Mouse (Mus musculus) frontal cortex, adult (tissue): ENCODE data around the gene Olfr1510.
"Not testable (repeated sequence)": the region's sequence is repeated elsewhere in the genome, so short reads cannot be mapped to it uniquely, and the experiment has no call there.

Experiments
- ATAC-seq: cut with Nextera tagmentation; 2 replicates; pipeline ENCODE4 v1.9.2; 2017; ENCODE audit warnings: mild to moderate bottlenecking, moderate library complexity, mixed read lengths; ENCODE audit not compliant: low TSS enrichment

Gene Olfr1510

GRCm38 (mm10) chr14:52414273-52414672 lies at the start of gene Olfr1510:
TSS of gene Olfr1510 (minus strand) at chr14:52414373.
- no peak for ATAC-seq

GRCm38 (mm10) chr14:52461928-52462327 lies 47.8 kb upstream of the Olfr1510 start:
- no peak for ATAC-seq

GRCm38 (mm10) chr14:52451138-52451537 lies 37.0 kb upstream of the Olfr1510 start:
- ATAC-seq = no peak

- ATAC-seq = no peak
These were observed 28.5 kb upstream of the Olfr1510 start, which contains the start of gene Olfr1509 for GRCm38 (mm10) chr14:52442690-52443089. TSS of gene Olfr1509 (plus strand) at chr14:52442990.

GRCm38 (mm10) chr14:52427686-52428085 lies 13.5 kb upstream of the Olfr1510 start:
- ATAC-seq = no peak

DNA sequence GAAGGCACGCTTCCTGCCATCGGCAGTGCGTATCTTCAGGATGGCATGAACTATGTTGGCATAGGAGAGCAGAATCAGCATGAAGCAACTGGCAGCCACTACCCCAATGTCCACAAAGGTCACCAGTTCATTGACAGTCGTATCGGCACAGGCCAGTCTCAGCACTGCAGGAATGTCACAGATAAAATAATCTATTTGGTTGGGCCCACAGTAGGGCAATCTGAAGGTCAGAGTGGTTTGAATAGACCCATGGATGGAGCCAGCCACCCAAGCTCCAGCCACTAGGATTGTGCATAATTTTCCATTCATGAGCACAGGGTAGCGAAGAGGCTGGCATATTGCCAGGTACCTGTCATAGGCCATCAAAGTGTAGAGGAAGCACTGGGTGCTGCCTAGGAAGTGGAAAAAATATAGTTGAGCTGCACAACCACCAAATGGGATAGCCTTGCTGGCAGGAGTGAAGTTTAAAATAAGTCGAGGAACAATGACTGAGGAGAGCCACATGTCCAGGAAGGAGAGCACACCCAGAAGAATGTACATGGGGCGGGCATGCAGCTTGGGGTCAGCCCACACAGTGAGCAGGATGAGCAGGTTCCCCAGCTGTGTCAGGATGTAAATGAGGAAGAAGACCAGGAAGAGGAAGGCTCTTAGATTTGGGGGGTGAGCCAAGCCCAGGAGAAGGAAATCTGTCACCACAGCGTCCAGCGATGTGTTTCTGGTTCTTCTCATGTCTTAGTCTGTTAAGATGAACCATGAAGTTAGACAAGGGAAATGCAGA lies 3.8 kb downstream of the Olfr1510 start:
- not testable (repeated sequence) for ATAC-seq

DNA sequence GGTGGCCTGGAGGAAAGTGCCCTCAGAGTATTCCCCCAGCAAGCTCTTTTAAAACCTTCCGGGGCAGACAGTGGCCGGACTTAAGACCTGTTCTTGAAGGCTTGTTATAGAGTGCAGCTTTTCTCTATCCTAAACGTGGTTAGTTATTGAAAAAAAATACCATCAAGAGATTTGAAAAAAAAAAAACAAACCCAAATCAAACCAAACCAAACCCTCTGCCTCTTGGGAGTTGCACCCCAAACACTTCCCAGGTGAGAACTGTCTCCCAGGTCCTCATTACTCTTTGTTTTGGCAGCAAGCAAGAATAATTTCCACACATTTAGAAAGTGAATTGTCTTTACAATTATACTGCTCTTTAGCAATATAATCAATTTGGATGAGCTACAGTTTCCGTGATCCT lies 16.9 kb downstream of the Olfr1510 start, which contains the start of gene Olfr1511:
Gene Olfr1511, minus strand, starts transcription at position 101 of the 400 bp plus-strand sequence.
- no peak for ATAC-seq

DNA sequence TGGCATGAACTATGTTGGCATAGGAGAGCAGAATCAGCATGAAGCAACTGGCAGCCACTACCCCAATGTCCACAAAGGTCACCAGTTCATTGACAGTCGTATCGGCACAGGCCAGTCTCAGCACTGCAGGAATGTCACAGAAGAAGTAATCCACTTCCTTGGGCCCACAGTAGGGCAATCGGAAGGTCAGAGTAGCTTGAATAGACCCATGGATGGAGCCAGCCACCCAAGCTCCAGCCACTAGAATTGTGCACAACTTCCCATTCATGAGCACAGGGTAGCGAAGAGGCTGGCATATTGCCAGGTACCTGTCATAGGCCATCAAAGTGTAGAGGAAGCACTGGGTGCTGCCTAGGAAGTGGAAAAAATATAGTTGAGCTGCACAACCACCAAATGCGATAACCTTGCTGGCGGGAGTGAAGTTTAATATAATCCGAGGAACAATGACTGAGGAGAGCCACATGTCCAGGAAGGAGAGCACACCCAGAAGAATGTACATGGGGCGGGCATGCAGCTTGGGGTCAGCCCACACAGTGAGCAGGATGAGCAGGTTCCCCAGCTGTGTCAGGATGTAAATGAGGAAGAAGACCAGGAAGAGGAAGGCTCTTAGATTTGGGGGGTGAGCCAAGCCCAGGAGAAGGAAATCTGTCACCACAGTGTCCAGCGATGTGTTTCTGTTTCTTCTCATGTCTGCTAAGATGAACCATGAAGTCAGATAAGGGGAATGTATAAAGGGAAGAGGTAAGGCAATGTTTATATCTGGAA lies 23.9 kb downstream of the Olfr1510 start:
- not testable (repeated sequence) for ATAC-seq

- ATAC-seq = no peak
These were observed 35.1 kb downstream of the Olfr1510 start, which contains the start of gene Olfr1512 for GRCm38 (mm10) chr14:52379068-52379467. TSS of gene Olfr1512 (minus strand) at chr14:52379168.

GRCm38 (mm10) chr14:52368741-52369140 lies 45.4 kb downstream of the Olfr1510 start:
- peak; percentile 85 for ATAC-seq
